Mouse (Mus musculus) thymus, adult 2 months (tissue): ENCODE data around the gene Cfap99. TPM values are rescaled to one million over a fixed set of nuclear protein-coding genes. Genes with fewer than 3 reads are reported as not detected.
A peak's percentile ranks its signal among the peaks of the same experiment; 100 is the strongest.

Experiments used
- DNase-seq: peaks from one replicate; pipeline ENCODE4 v3.0.0; 2021
- H3K27ac ChIP-seq: fragments of 200-500 bp; 2 replicates; pipeline ENCODE4 v1.5.1; 2012; ENCODE audit warnings: low read length, control low read depth; ENCODE audit not compliant: control insufficient read depth, insufficient read depth
- H3K27me3 ChIP-seq: fragments of 200-500 bp; 2 replicates; pipeline ENCODE4 v1.6.1; 2012; ENCODE audit warnings: mild to moderate bottlenecking, low read length, moderate library complexity, mixed read lengths; ENCODE audit not compliant: control insufficient read depth, insufficient read depth
- H3K36me3 ChIP-seq: fragments of 200-500 bp; 2 replicates; pipeline ENCODE4 v1.6.1; 2012; ENCODE audit warnings: mild to moderate bottlenecking, low read length, moderate library complexity; ENCODE audit not compliant: control insufficient read depth, insufficient read depth
- H3K4me1 ChIP-seq: fragments of 200-500 bp; replicated peaks from 2 replicates; pipeline ENCODE4 v1.6.1; 2012; ENCODE audit warnings: low read length; ENCODE audit not compliant: control insufficient read depth, insufficient read depth
- H3K4me3 ChIP-seq: fragments of 200-500 bp; 2 replicates; pipeline ENCODE4 v1.5.1; 2012; ENCODE audit warnings: mild to moderate bottlenecking, low read length, control low read depth, moderate library complexity; ENCODE audit not compliant: control insufficient read depth, insufficient read depth
- CTCF ChIP-seq: fragments of 200-500 bp; IDR thresholded peaks from 2 replicates; pipeline ENCODE4 v1.5.1; 2012; ENCODE audit warnings: mild to moderate bottlenecking, control low read depth, low read length, moderate library complexity, borderline replicate concordance; ENCODE audit not compliant: control insufficient read depth, poor library complexity, insufficient read depth; ENCODE audit errors: extremely low read depth
- POLR2A ChIP-seq: fragments of 200-500 bp; IDR thresholded peaks from 2 replicates; pipeline ENCODE4 v1.6.1; 2012; ENCODE audit warnings: mild to moderate bottlenecking, low read length, control low read depth, moderate library complexity; ENCODE audit not compliant: control insufficient read depth, poor library complexity, insufficient read depth; ENCODE audit errors: extremely low read depth
- WGBS: fragments of 180-500 bp; shearing (Covaris S2); methylation state at CpG from one replicate; pipeline ENCODE4 v1.1.7; 2018; 5-methylcytosine and 5-hydroxymethylcytosine counted together
- polyA plus RNA-seq: library from polyadenylated mRNA; depleted of rRNA; stranded (reverse); fragments of >200 nt; gene quantifications from 2 replicates; pipeline ENCODE4 v1.2.3, GENCODE M21; 2012

Gene Cfap99
- polyA plus RNA-seq, 1 experiment, result not detected

DNA sequence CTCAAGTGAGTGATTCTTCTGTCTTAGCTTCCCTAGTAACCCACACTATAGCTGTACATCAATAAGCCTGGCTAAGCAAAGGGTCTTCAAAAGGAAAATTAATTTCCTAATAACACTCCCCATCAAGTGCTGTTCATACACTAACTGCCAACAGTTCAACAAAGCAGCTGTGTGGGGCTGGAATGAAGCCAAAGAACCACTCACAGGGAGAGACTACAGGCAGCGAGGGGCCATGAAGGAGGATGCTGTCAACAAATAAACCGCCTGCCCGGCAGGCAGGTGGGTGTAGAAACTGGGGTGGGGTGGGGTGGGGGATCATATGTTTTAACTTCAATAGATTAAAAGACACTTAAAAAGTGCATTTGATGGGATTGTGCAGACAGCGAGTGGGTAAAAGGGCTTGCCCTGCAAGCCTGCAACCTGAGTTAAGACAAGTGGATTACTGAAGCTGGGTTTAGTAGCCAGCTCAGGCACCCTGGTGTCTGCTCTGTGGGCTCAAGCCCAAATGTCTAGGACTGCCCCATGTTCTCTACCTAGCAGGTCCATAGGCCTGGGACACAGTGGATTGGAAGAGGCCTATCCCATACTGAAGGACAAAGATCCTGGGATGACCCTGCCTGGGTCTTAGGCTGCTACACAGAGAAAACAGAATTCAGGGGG lies 36.0 kb upstream of the Cfap99 start:
- Histone ChIP-seq H3K27ac (peak overlapping the region; percentile 83), H3K4me1 (peaks cover 54% of the 10 kb centered on the region), H3K36me3 (no peaks in the 10 kb centered on the region), H3K27me3 (no peaks in the 10 kb centered on the region), H3K4me3 (no peak overlapping the region)
- peak; percentile 45 for DNase-seq
- 6% methylated on average over 4 of the region's 4 CpGs for WGBS
- TF ChIP-seq CTCF (no peak), POLR2A (no peak)

- no peak overlapping the region for H3K4me3 ChIP-seq
- no peaks in the 10 kb centered on the region for H3K27me3 ChIP-seq
- WGBS, result 75% methylated on average over 4 of the region's 4 CpGs
- no peak for TF ChIP-seq CTCF
- no peak for TF ChIP-seq POLR2A
- peaks cover 52% of the 10 kb centered on the region for H3K4me1 ChIP-seq
- H3K36me3 ChIP-seq, result no peaks in the 10 kb centered on the region
- peak overlapping the region; percentile 83 for H3K27ac ChIP-seq
- no peak for DNase-seq
Measured at GRCm38 (mm10) chr5:34252967-34253519, 35.4 kb upstream of the Cfap99 start.

DNA sequence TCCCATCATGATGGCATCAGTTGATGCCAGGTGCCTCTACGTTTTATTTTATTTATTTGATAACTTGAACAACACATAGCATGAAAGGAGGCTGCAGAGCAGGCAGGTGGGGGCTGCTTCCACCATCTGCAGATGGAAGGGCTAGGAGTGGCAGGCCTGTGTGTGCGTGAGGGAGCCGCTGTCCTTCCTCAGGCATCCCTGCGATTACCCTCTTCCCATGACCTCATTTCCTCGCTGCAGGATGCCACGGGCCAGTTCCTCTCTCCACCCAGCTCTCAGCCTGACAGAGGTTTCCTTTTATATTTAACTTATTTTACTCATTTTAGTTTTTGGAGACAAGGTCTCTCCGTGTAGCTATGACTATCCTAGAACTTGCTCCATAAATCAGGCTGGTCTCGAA lies 34.1 kb upstream of the Cfap99 start:
- WGBS, result 38% methylated on average over 8 of the region's 8 CpGs
- Histone ChIP-seq H3K27ac (peak overlapping the region; percentile 76), H3K4me1 (peaks cover 40% of the 10 kb centered on the region), H3K4me3 (no peak overlapping the region), H3K36me3 (no peaks in the 10 kb centered on the region), H3K27me3 (no peaks in the 10 kb centered on the region)
- DNase-seq, result no peak
- no peak for TF ChIP-seq CTCF
- TF ChIP-seq POLR2A, result no peak

GRCm38 (mm10) chr5:34255189-34255588 lies 33.2 kb upstream of the Cfap99 start:
- no peaks in the 10 kb centered on the region for H3K27me3 ChIP-seq
- no peaks in the 10 kb centered on the region for H3K36me3 ChIP-seq
- TF ChIP-seq POLR2A (no peak), CTCF (no peak)
- peaks cover 31% of the 10 kb centered on the region for H3K4me1 ChIP-seq
- DNase-seq, result peak; percentile 45
- 86% methylated on average over 3 of the region's 3 CpGs for WGBS
- H3K4me3 ChIP-seq, result no peak overlapping the region
- no peak overlapping the region for H3K27ac ChIP-seq

DNA sequence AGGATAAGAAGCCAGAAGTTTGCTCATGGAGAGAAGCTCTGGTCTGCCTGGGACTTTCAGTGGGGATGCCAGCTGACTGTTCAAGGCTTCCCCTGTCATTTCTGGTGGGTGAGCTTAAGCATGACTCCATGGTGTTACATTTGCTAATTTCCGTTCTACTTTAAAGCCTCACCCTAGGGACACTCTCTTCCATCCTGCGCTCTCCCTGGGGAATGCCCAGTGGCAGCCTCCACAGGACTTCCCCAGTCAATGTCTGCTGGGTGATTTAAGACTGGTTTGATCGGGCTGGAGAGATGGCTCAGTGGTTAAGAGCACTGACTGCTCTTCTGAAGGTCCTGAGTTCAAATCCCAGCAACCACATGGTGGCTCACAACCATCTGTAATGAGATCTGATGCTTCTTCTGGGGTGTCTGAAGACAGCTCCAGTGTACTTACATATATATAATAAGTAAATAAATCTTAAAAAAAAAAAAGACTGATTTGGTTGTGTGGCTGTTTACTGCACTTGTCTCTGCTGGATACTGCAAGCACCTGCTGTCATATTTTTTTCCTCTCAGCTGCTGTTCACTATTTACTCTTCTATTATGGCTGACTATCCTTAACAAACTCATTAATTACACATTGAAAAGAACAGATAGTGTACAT lies 29.1 kb upstream of the Cfap99 start:
- Histone ChIP-seq H3K27me3 (no peaks in the 10 kb centered on the region), H3K4me1 (peaks cover 3% of the 10 kb centered on the region), H3K4me3 (no peak overlapping the region), H3K27ac (no peak overlapping the region), H3K36me3 (no peaks in the 10 kb centered on the region)
- 81% methylated on average over 3 of the region's 3 CpGs for WGBS
- no peak for DNase-seq
- no peak for TF ChIP-seq POLR2A
- TF ChIP-seq CTCF, result no peak

- Histone ChIP-seq H3K4me3 (no peak overlapping the region), H3K4me1 (no peaks in the 10 kb centered on the region), H3K36me3 (no peaks in the 10 kb centered on the region), H3K27ac (no peak overlapping the region), H3K27me3 (no peaks in the 10 kb centered on the region)
- TF ChIP-seq CTCF (no peak), POLR2A (no peak)
- 62% methylated on average over 4 of the region's 4 CpGs for WGBS
- no peak for DNase-seq
Measured at GRCm38 (mm10) chr5:34266065-34266464, 22.3 kb upstream of the Cfap99 start.
